ENCODE assay signal across 8 mouse cellular contexts in genomic region chr1:88277818-88278511, GRCm38 (mm10). TPM values are rescaled to one million over a fixed set of nuclear protein-coding genes. Genes with fewer than 3 reads are reported as not detected.
DNase-seq lines count a peak whose midpoint lies in the region; ATAC-seq and TF ChIP-seq lines count a peak whose summit lies in the region.

No protein-coding gene starts in this region.

- peak overlapping the region; percentile 73 for H3K9ac ChIP-seq in forebrain, embryonic 14.5 days (ENCODE audit: low read length)
- H3K9ac ChIP-seq in limb, embryonic 12.5 days (replicated peaks): peak overlapping the region; percentile 74; the same call in 1 of the 2 replicates
- H3K9ac ChIP-seq in neural tube, embryonic 14.5 days (replicated peaks; ENCODE audit: low read depth, low read length): peak overlapping the region; percentile 63; the same call in 1 of the 2 replicates

- ATAC-seq in forebrain, embryonic 14.5 days: peak; percentile 7
- ATAC-seq in limb, embryonic 12.5 days (ENCODE audit: insufficient number of reproducible peaks, insufficient read depth, low FRiP score, low TSS enrichment, low read depth): peak; percentile 1; the same call in 1 of the 2 replicates
- ATAC-seq in neural tube, embryonic 14.5 days (ENCODE audit: low read depth): peak; percentile 3

- H3K4me3 ChIP-seq in layer of hippocampus, adult 2 months: peak overlapping the region; percentile 57
- peak overlapping the region; percentile 51 for H3K4me3 ChIP-seq in forebrain, embryonic 14.5 days (ENCODE audit: low read depth, low read length)
- peak overlapping the region; percentile 50 for H3K4me3 ChIP-seq in limb, embryonic 12.5 days (replicated peaks)
- peak overlapping the region; percentile 52 for H3K4me3 ChIP-seq in neural tube, embryonic 14.5 days (ENCODE audit: low read depth, low read length)

- H3K4me1 ChIP-seq in forebrain, embryonic 14.5 days (ENCODE audit: control insufficient read depth, insufficient read depth, low read length): peaks cover 14% of the 10 kb centered on the region
- H3K4me1 ChIP-seq in limb, embryonic 12.5 days (replicated peaks): peaks cover 16% of the 10 kb centered on the region
- peaks cover 16% of the 10 kb centered on the region for H3K4me1 ChIP-seq in neural tube, embryonic 14.5 days (ENCODE audit: control insufficient read depth, insufficient read depth, low read length)

- peak overlapping the region; percentile 23 for H3K27ac ChIP-seq in layer of hippocampus, adult 2 months
- H3K27ac ChIP-seq in forebrain, embryonic 14.5 days (ENCODE audit: low read depth, low read length): peak overlapping the region; percentile 80; the same call in 1 of the 2 replicates
- peak overlapping the region; percentile 86 for H3K27ac ChIP-seq in limb, embryonic 12.5 days
- no peak overlapping the region for H3K27ac ChIP-seq in neural tube, embryonic 14.5 days (ENCODE audit: low read depth, low read length)

- no peaks in the 10 kb centered on the region for H3K27me3 ChIP-seq in forebrain, embryonic 14.5 days (replicated peaks; ENCODE audit: control insufficient read depth, insufficient read depth, low read length)
- no peaks in the 10 kb centered on the region for H3K27me3 ChIP-seq in limb, embryonic 12.5 days
- H3K27me3 ChIP-seq in neural tube, embryonic 14.5 days (ENCODE audit: control insufficient read depth, insufficient read depth, low read length): no peaks in the 10 kb centered on the region

- peaks cover 6% of the 10 kb centered on the region for H3K9me3 ChIP-seq in forebrain, embryonic 14.5 days (replicated peaks; ENCODE audit: control insufficient read depth, low read length)
- H3K9me3 ChIP-seq in limb, embryonic 12.5 days: peaks cover 12% of the 10 kb centered on the region
- peaks cover 4% of the 10 kb centered on the region for H3K9me3 ChIP-seq in neural tube, embryonic 14.5 days (ENCODE audit: control insufficient read depth, low read length)

- 70% methylated on average over 18 of the region's 18 CpGs for WGBS in forebrain, embryonic 14.5 days
- 66% methylated on average over 18 of the region's 18 CpGs for WGBS in limb, embryonic 12.5 days
- 68% methylated on average over 18 of the region's 18 CpGs for WGBS in neural tube, embryonic 14.5 days

- no peak; the same call in none of the 2 replicates for TF ChIP-seq CTCF in layer of hippocampus, adult 2 months (conservative IDR thresholded peaks at IDR 0.05)

- peaks cover 29% of the 10 kb centered on the region for H3K36me3 ChIP-seq in forebrain, embryonic 14.5 days (ENCODE audit: control insufficient read depth, insufficient read depth, low read length)
- H3K36me3 ChIP-seq in limb, embryonic 12.5 days: peaks cover 29% of the 10 kb centered on the region
- peaks cover 12% of the 10 kb centered on the region for H3K36me3 ChIP-seq in neural tube, embryonic 14.5 days (ENCODE audit: control insufficient read depth, insufficient read depth, low read length)

- peak overlapping the region; percentile 59 for H3K4me2 ChIP-seq in forebrain, embryonic 14.5 days (ENCODE audit: low read length)
- peak overlapping the region; percentile 60 for H3K4me2 ChIP-seq in limb, embryonic 12.5 days
- peak overlapping the region; percentile 66 for H3K4me2 ChIP-seq in neural tube, embryonic 14.5 days (ENCODE audit: low read depth, low read length)

- DNase-seq in layer of hippocampus, adult 2 months (ENCODE audit: low spot score in 2 of 2): no peak
- DNase-seq in layer of hippocampus, adult 9-11 months: no peak
- peak; percentile 60 for DNase-seq in ZHBTc4 (ENCODE audit: low read depth, low spot score)
- no peak for DNase-seq in forebrain, embryonic 14.5 days (ENCODE audit: low spot score)
- no peak for DNase-seq in embryo, embryonic 10 days (ENCODE audit: low spot score)
- DNase-seq in adrenal gland, postnatal 4 days (ENCODE audit: low spot score in 2 of 2): no peak

RNA-seq across cellular contexts. Expression of gene Trpm8, which starts 0.5 kb away (rescaled TPM):
- under 1 TPM in 1 of 2 experiments, not detected in 1; 0.12 TPM for total RNA-seq in layer of hippocampus, adult 2 months (2021)
- polyA plus RNA-seq in forebrain, embryonic 14.5 days (2014; fragmentation: Nextera tagmentation; extraction: Ambion mirVana): not detected in 2 replicates
- polyA plus RNA-seq in limb, embryonic 12.5 days (2016; fragmentation: Nextera tagmentation; extraction: Ambion mirVana): not detected in 2 replicates
- 0.07 TPM in 1 of 2 replicates, not detected in the other for polyA plus RNA-seq in neural tube, embryonic 14.5 days (2014; fragmentation: Nextera tagmentation; extraction: Ambion mirVana)
- total RNA-seq in adrenal gland, postnatal 4 days (2021): under 1 TPM in 1 of 2 experiments, not detected in 1; 0.06 TPM

RNA-seq across cellular contexts. Expression of gene Hjurp, which starts 0.5 kb away (rescaled TPM):
- total RNA-seq in layer of hippocampus, adult 2 months (2021): 10 to 100 TPM; 31.9 to 35.3 TPM
- 64.5 and 76.3 TPM in 2 replicates for polyA plus RNA-seq in forebrain, embryonic 14.5 days (2014; fragmentation: Nextera tagmentation; extraction: Ambion mirVana)
- polyA plus RNA-seq in limb, embryonic 12.5 days (2016; fragmentation: Nextera tagmentation; extraction: Ambion mirVana): 236 and 243 TPM in 2 replicates
- polyA plus RNA-seq in neural tube, embryonic 14.5 days (2014; fragmentation: Nextera tagmentation; extraction: Ambion mirVana): 55.8 and 71.7 TPM in 2 replicates
- total RNA-seq in adrenal gland, postnatal 4 days (2021): 100 to 1,000 TPM; 124 to 130 TPM

RNA-seq across cellular contexts. Expression of gene Mroh2a, which starts 51.2 kb away (rescaled TPM):
- under 1 TPM in 1 of 2 experiments, not detected in 1; 0.38 TPM for total RNA-seq in layer of hippocampus, adult 2 months (2021)
- 1.3 and 1.7 TPM in 2 replicates for polyA plus RNA-seq in forebrain, embryonic 14.5 days (2014; fragmentation: Nextera tagmentation; extraction: Ambion mirVana)
- polyA plus RNA-seq in limb, embryonic 12.5 days (2016; fragmentation: Nextera tagmentation; extraction: Ambion mirVana): 1.5 and 2.0 TPM in 2 replicates
- polyA plus RNA-seq in neural tube, embryonic 14.5 days (2014; fragmentation: Nextera tagmentation; extraction: Ambion mirVana): 0.71 and 0.95 TPM in 2 replicates
- total RNA-seq in adrenal gland, postnatal 4 days (2021): under 1 TPM; 0.20 to 0.42 TPM
